Mouse (Mus musculus) intestine, embryonic 14.5 days (tissue): ENCODE results near the gene 1700074P13Rik. TPM values are rescaled to one million over a fixed set of nuclear protein-coding genes. Genes with fewer than 3 reads are reported as not detected.
"Not testable (repeated sequence)": the region's sequence is repeated elsewhere in the genome, so short reads cannot be mapped to it uniquely, and the experiment has no call there.

Experiments
- ATAC-seq: fragments of 200-750 bp; cut with Nextera tagmentation; replicated peaks from 2 replicates; pipeline ENCODE4 v1.8.0; 2017; ENCODE audit warnings: low read depth, moderate number of reproducible peaks, moderate TSS enrichment, moderate library complexity; ENCODE audit not compliant: low FRiP score, low TSS enrichment
- DNase-seq: peaks from one replicate; pipeline ENCODE4 v3.0.0-alpha.2; 2018; ENCODE audit warnings: low spot score
- H3K27ac ChIP-seq: fragments of 300-500 bp; sonication (generic); 2 replicates; pipeline ENCODE4 v1.5.1; 2014; ENCODE audit warnings: low read depth, mild to moderate bottlenecking, control low read depth
- H3K27me3 ChIP-seq: fragments of 300-500 bp; sonication (generic); replicated peaks from 2 replicates; pipeline ENCODE4 v1.6.1; 2014; ENCODE audit warnings: low read length, control low read depth; ENCODE audit not compliant: control insufficient read depth, insufficient read depth
- H3K36me3 ChIP-seq: fragments of 300-500 bp; sonication (generic); 2 replicates; pipeline ENCODE4 v1.6.1; 2014; ENCODE audit warnings: low read length, control low read depth; ENCODE audit not compliant: control insufficient read depth, insufficient read depth
- H3K4me1 ChIP-seq: fragments of 300-500 bp; sonication (generic); replicated peaks from 2 replicates; pipeline ENCODE4 v1.6.1; 2014; ENCODE audit warnings: low read length, control low read depth, mixed read lengths; ENCODE audit not compliant: control insufficient read depth, insufficient read depth
- H3K4me2 ChIP-seq: fragments of 300-500 bp; sonication (generic); 2 replicates; pipeline ENCODE4 v1.6.1; 2014; ENCODE audit warnings: low read length
- H3K4me3 ChIP-seq: fragments of 300-500 bp; sonication (generic); 2 replicates; pipeline ENCODE4 v1.5.1; 2014; ENCODE audit warnings: low read depth, low read length, control low read depth, mixed read lengths
- H3K9ac ChIP-seq: fragments of 300-500 bp; sonication (generic); 2 replicates; pipeline ENCODE4 v1.6.1; 2014; ENCODE audit warnings: mild to moderate bottlenecking, low read length
- H3K9me3 ChIP-seq: fragments of 300-500 bp; sonication (generic); 2 replicates; pipeline ENCODE4 v1.6.1; 2016; ENCODE audit warnings: low read length, control low read depth; ENCODE audit not compliant: control insufficient read depth
- WGBS: fragments of 180-500 bp; shearing (Covaris S2); extraction: QIAGEN DNeasy Blood & Tissue Kit; methylation state at CpG from one replicate; pipeline ENCODE4 v1.1.7; 2014; 5-methylcytosine and 5-hydroxymethylcytosine counted together
- polyA plus RNA-seq: library from polyadenylated mRNA; unstranded; fragments of >200 nt; fragmentation: Nextera tagmentation; extraction: Ambion mirVana; gene quantifications from 2 replicates; pipeline ENCODE4 v1.2.1, GENCODE M21; 2014

1700074P13Rik gene
- polyA plus RNA-seq: not detected in 2 replicates

- Histone ChIP-seq H3K9me3 (no peaks in the 10 kb centered on the region), H3K27ac (no peak within 1 kb of the TSS), H3K4me2 (no peak within 1 kb of the TSS), H3K4me1 (no peaks in the 10 kb centered on the region), H3K9ac (no peak within 1 kb of the TSS), H3K36me3 (no peaks in the 10 kb centered on the region), H3K27me3 (no peaks in the 10 kb centered on the region), H3K4me3 (no peak within 1 kb of the TSS)
- ATAC-seq: no peak
- 92% methylated on average over 10 of the region's 10 CpGs for WGBS
- no peak for DNase-seq
Observed at GRCm38 (mm10) chr6:40940457-40940856, at the start of gene 1700074P13Rik. Gene 1700074P13Rik (minus strand): TSS chr6:40940557.

GRCm38 (mm10) chr6:40964454-40964853 is 24.1 kb upstream of the 1700074P13Rik start, which contains the start of gene 1810009J06Rik:
Gene 1810009J06Rik (plus strand): TSS chr6:40964754.
- not testable (repeated sequence) for H3K9ac ChIP-seq, H3K4me1 ChIP-seq, H3K9me3 ChIP-seq, H3K4me2 ChIP-seq, ATAC-seq, DNase-seq, H3K4me3 ChIP-seq, H3K27ac ChIP-seq, H3K27me3 ChIP-seq, H3K36me3 ChIP-seq
- WGBS: 88% methylated on average over 2 of the region's 2 CpGs

- Histone ChIP-seq H3K4me1 (no peaks in the 10 kb centered on the region), H3K9me3 (0 out of 2 replicates have a peak, but pooled peaks cover 2% of the 10 kb centered on the region), H3K4me2 (no peak overlapping the region), H3K36me3 (no peaks in the 10 kb centered on the region), H3K9ac (no peak overlapping the region), H3K27me3 (no peaks in the 10 kb centered on the region), H3K4me3 (no peak overlapping the region), H3K27ac (no peak overlapping the region)
- DNase-seq: no peak
- WGBS: 62% methylated on average over 2 of the region's 2 CpGs
- no peak for ATAC-seq
Observed at GRCm38 (mm10) chr6:40953716-40954115, 13.4 kb upstream of the 1700074P13Rik start.

GRCm38 (mm10) chr6:40951770-40952169 is 11.4 kb upstream of the 1700074P13Rik start, which contains the start of gene Gm4744:
Gene Gm4744 (minus strand): TSS chr6:40951870.
- no peaks in the 10 kb centered on the region for H3K36me3 ChIP-seq
- no peak within 1 kb of the TSS for H3K4me2 ChIP-seq
- no peaks in the 10 kb centered on the region for H3K4me1 ChIP-seq
- H3K4me3 ChIP-seq: no peak within 1 kb of the TSS
- H3K9ac ChIP-seq: no peak within 1 kb of the TSS
- no peak within 1 kb of the TSS for H3K27ac ChIP-seq
- no peaks in the 10 kb centered on the region for H3K27me3 ChIP-seq
- no peak for DNase-seq
- H3K9me3 ChIP-seq: no peaks in the 10 kb centered on the region
- ATAC-seq: no peak

GRCm38 (mm10) chr6:40919954-40920353 is 20.4 kb downstream of the 1700074P13Rik start:
- 88% methylated on average over 4 of the region's 4 CpGs for WGBS
- Histone ChIP-seq H3K9ac (no peak overlapping the region), H3K9me3 (no peaks in the 10 kb centered on the region), H3K27ac (no peak overlapping the region), H3K4me3 (no peak overlapping the region), H3K36me3 (no peaks in the 10 kb centered on the region), H3K4me1 (no peaks in the 10 kb centered on the region), H3K27me3 (no peaks in the 10 kb centered on the region), H3K4me2 (no peak overlapping the region)
- no peak for ATAC-seq
- DNase-seq: no peak

- Histone ChIP-seq H3K27me3 (no peaks in the 10 kb centered on the region), H3K36me3 (no peaks in the 10 kb centered on the region), H3K4me3 (no peak within 1 kb of the TSS), H3K27ac (no peak within 1 kb of the TSS), H3K9me3 (no peaks in the 10 kb centered on the region), H3K4me1 (no peaks in the 10 kb centered on the region), H3K4me2 (no peak within 1 kb of the TSS), H3K9ac (no peak within 1 kb of the TSS)
- ATAC-seq (no peak), DNase-seq (no peak)
Observed at GRCm38 (mm10) chr6:40900287-40900686, 40.1 kb downstream of the 1700074P13Rik start, which contains the start of gene Prss58. Gene Prss58 (minus strand): TSS chr6:40900387.

GRCm38 (mm10) chr6:40894716-40895115 is 45.6 kb downstream of the 1700074P13Rik start:
- Histone ChIP-seq H3K4me2 (no peak overlapping the region), H3K36me3 (no peaks in the 10 kb centered on the region), H3K27ac (no peak overlapping the region), H3K9ac (no peak overlapping the region), H3K4me3 (no peak overlapping the region), H3K9me3 (no peaks in the 10 kb centered on the region), H3K27me3 (no peaks in the 10 kb centered on the region), H3K4me1 (no peaks in the 10 kb centered on the region)
- no peak for ATAC-seq
- WGBS: 84% methylated on average over 1 of the region's 1 CpGs
- no peak for DNase-seq

- Histone ChIP-seq H3K27me3 (no peaks in the 10 kb centered on the region), H3K4me3 (no peak overlapping the region), H3K9ac (no peak overlapping the region), H3K9me3 (no peaks in the 10 kb centered on the region), H3K4me2 (no peak overlapping the region), H3K4me1 (no peaks in the 10 kb centered on the region), H3K36me3 (no peaks in the 10 kb centered on the region), H3K27ac (no peak overlapping the region)
- ATAC-seq (no peak), DNase-seq (peak; percentile 55)
- 46% methylated on average over 7 of the region's 7 CpGs for WGBS
Observed at GRCm38 (mm10) chr6:40893577-40893976, 46.8 kb downstream of the 1700074P13Rik start.

GRCm38 (mm10) chr6:40891754-40892153 is 48.6 kb downstream of the 1700074P13Rik start:
- DNase-seq (no peak), ATAC-seq (no peak)
- Histone ChIP-seq H3K27ac (no peak overlapping the region), H3K9me3 (no peaks in the 10 kb centered on the region), H3K4me3 (no peak overlapping the region), H3K4me1 (no peaks in the 10 kb centered on the region), H3K27me3 (no peaks in the 10 kb centered on the region), H3K9ac (no peak overlapping the region), H3K36me3 (no peaks in the 10 kb centered on the region), H3K4me2 (no peak overlapping the region)
- WGBS: 85% methylated on average over 4 of the region's 4 CpGs
